Mouse (Mus musculus) thymus, adult 2 months (tissue): ENCODE data around the gene Gm17617. TPM values are rescaled to one million over a fixed set of nuclear protein-coding genes. Genes with fewer than 3 reads are reported as not detected.

ENCODE experiments used
- DNase-seq: peaks from one replicate; pipeline ENCODE4 v3.0.0; 2021
- H3K27ac ChIP-seq: fragments of 200-500 bp; 2 replicates; pipeline ENCODE4 v1.5.1; 2012; ENCODE audit warnings: low read length, control low read depth; ENCODE audit not compliant: control insufficient read depth, insufficient read depth
- H3K27me3 ChIP-seq: fragments of 200-500 bp; 2 replicates; pipeline ENCODE4 v1.6.1; 2012; ENCODE audit warnings: mild to moderate bottlenecking, low read length, moderate library complexity, mixed read lengths; ENCODE audit not compliant: control insufficient read depth, insufficient read depth
- H3K36me3 ChIP-seq: fragments of 200-500 bp; 2 replicates; pipeline ENCODE4 v1.6.1; 2012; ENCODE audit warnings: mild to moderate bottlenecking, low read length, moderate library complexity; ENCODE audit not compliant: control insufficient read depth, insufficient read depth
- H3K4me1 ChIP-seq: fragments of 200-500 bp; replicated peaks from 2 replicates; pipeline ENCODE4 v1.6.1; 2012; ENCODE audit warnings: low read length; ENCODE audit not compliant: control insufficient read depth, insufficient read depth
- H3K4me3 ChIP-seq: fragments of 200-500 bp; 2 replicates; pipeline ENCODE4 v1.5.1; 2012; ENCODE audit warnings: mild to moderate bottlenecking, low read length, control low read depth, moderate library complexity; ENCODE audit not compliant: control insufficient read depth, insufficient read depth
- CTCF ChIP-seq: fragments of 200-500 bp; IDR thresholded peaks from 2 replicates; pipeline ENCODE4 v1.5.1; 2012; ENCODE audit warnings: mild to moderate bottlenecking, control low read depth, low read length, moderate library complexity, borderline replicate concordance; ENCODE audit not compliant: control insufficient read depth, poor library complexity, insufficient read depth; ENCODE audit errors: extremely low read depth
- POLR2A ChIP-seq: fragments of 200-500 bp; IDR thresholded peaks from 2 replicates; pipeline ENCODE4 v1.6.1; 2012; ENCODE audit warnings: mild to moderate bottlenecking, low read length, control low read depth, moderate library complexity; ENCODE audit not compliant: control insufficient read depth, poor library complexity, insufficient read depth; ENCODE audit errors: extremely low read depth
- WGBS: fragments of 180-500 bp; shearing (Covaris S2); methylation state at CpG from one replicate; pipeline ENCODE4 v1.1.7; 2018; 5-methylcytosine and 5-hydroxymethylcytosine counted together
- polyA plus RNA-seq: library from polyadenylated mRNA; depleted of rRNA; stranded (reverse); fragments of >200 nt; gene quantifications from 2 replicates; pipeline ENCODE4 v1.2.3, GENCODE M21; 2012; rRNA removed

Gene Gm17617
- polyA plus RNA-seq, 1 experiment: not detected

DNA sequence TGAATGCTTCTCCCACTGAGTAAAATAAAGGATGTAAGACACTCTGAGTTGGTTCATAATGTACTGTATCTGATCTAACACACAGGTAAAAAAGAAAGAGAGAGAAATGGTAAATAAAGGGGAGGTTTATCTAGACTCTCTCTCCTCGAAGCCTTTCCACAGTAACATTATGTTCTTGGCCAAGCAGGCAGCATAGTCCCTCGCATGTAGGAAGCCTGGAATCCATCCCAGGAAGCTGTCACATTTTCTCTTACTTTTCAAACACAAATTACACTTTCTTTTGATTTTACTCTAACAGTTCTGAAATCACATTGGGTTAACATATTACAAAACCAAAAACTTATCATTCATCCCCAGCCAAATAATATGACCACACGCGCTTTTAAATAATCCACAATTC, 40.8 kb downstream of the Gm17617 start:
- Histone ChIP-seq H3K4me1 (no peaks in the 10 kb centered on the region; the same call in 1 of the 2 replicates), H3K36me3 (peaks cover 12% of the 10 kb centered on the region; the same call in 1 of the 2 replicates), H3K4me3 (no peak overlapping the region), H3K27me3 (no peaks in the 10 kb centered on the region), H3K27ac (no peak overlapping the region)
- DNase-seq: no peak
- TF ChIP-seq POLR2A (no peak), CTCF (no peak)
- WGBS: 95% methylated on average over 4 of the region's 4 CpGs

Other genes starting within 250 kb of the Gm17617 start
- gene Unc5a, start 184.1 kb downstream of the Gm17617 start, polyA plus RNA-seq: 3.1 and 5.9 TPM in 2 replicates
- 3.5 and 4.1 TPM in 2 replicates for gene Hk3, start 112.2 kb downstream of the Gm17617 start, polyA plus RNA-seq
- 7.8 and 8.7 TPM in 2 replicates for gene Uimc1, start 33.2 kb downstream of the Gm17617 start, polyA plus RNA-seq
- gene Zfp346, start 28.2 kb downstream of the Gm17617 start, polyA plus RNA-seq: 32.2 and 38.7 TPM in 2 replicates
- gene Fgfr4, start 19.1 kb upstream of the Gm17617 start, polyA plus RNA-seq: 0.50 and 0.63 TPM in 2 replicates
- 32.8 and 38.6 TPM in 2 replicates for gene Nsd1, start 76.2 kb upstream of the Gm17617 start, polyA plus RNA-seq
- gene Prelid1, start 187.0 kb upstream of the Gm17617 start, polyA plus RNA-seq: 493 and 534 TPM in 2 replicates
- gene Rab24, start 188.4 kb upstream of the Gm17617 start, polyA plus RNA-seq: 112 and 119 TPM in 2 replicates
- gene Mxd3, start 196.3 kb upstream of the Gm17617 start, polyA plus RNA-seq: 122 and 153 TPM in 2 replicates
- 134 and 139 TPM in 2 replicates for gene Lman2, start 229.2 kb upstream of the Gm17617 start, polyA plus RNA-seq
- gene Rgs14, start 236.2 kb upstream of the Gm17617 start, polyA plus RNA-seq: 179 and 220 TPM in 2 replicates